ENCODE assay signal across 8 mouse cellular contexts in the genomic region with DNA sequence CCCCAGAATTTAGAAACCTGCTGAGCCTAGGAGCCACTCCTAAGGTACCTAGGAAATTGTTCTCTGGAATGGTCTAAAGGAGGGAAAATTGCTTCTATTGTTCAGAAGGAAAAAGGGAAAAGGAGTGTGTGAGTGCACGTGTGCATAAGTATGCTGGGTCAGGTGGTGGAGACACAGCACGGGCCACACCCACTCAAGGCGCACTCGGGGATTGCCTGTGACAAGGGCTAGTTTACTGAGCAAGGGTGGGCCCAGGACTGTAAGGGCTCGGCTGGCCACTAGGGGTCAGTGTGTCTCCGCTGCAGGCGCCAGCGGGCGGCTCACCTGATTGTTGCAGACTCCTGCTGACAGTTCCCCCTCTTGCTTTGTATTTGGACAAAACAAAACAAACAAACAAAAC. TPM values are rescaled to one million over a fixed set of nuclear protein-coding genes. Genes with fewer than 3 reads are reported as not detected.
DNase-seq lines count a peak whose midpoint lies in the region; ATAC-seq and TF ChIP-seq lines count a peak whose summit lies in the region.

No protein-coding gene starts in this region.

- H3K9ac ChIP-seq in lung, embryonic 14.5 days = no peak overlapping the region; the same call in 1 of the 2 replicates

- DNase-seq in MEL-GATA-1-ER (ENCODE audit: extremely low read depth, low read depth) = peak; percentile 82
- peak; percentile 84 for DNase-seq in cerebellum, adult 8-10 months
- peak; percentile 78 for DNase-seq in forelimb bud, embryonic 11.5 days (ENCODE audit: low read depth, low spot score)
- DNase-seq in layer of hippocampus, adult 8-10 months (ENCODE audit: low spot score in 2 of 2) = peak; percentile 47 to 80
- DNase-seq in lung, embryonic 14.5 days = peak; percentile 90
- peak; percentile 81 for DNase-seq in testis, postnatal 14 days (ENCODE audit: low spot score)

- TF ChIP-seq CTCF in lung, embryonic 14.5 days (IDR thresholded peaks at IDR 0.05; ENCODE audit: low read depth) = peak; percentile 99

- no peak overlapping the region for H3K27ac ChIP-seq in lung, embryonic 14.5 days (ENCODE audit: low read depth)

- peak overlapping the region; percentile 39 for H3K4me3 ChIP-seq in lung, embryonic 14.5 days (ENCODE audit: low read depth, low read length)

- no peaks in the 10 kb centered on the region for H3K4me1 ChIP-seq in lung, embryonic 14.5 days (ENCODE audit: insufficient read depth)

- H3K9me3 ChIP-seq in lung, embryonic 14.5 days (ENCODE audit: low read depth, low read length) = no peaks in the 10 kb centered on the region

- 2% methylated on average over 9 of the region's 9 CpGs for WGBS in lung, embryonic 14.5 days

- no peaks in the 10 kb centered on the region for H3K27me3 ChIP-seq in lung, embryonic 14.5 days (ENCODE audit: insufficient read depth, low read length)

- ATAC-seq in hematopoietic stem cell, adult 5-6 weeks (replicated peaks in 1 of 2; ENCODE audit: insufficient read depth in 1 of 2, low FRiP score in 2 of 2, low TSS enrichment in 1 of 2, low read depth in 1 of 2, poor library complexity in 2 of 2, severe bottlenecking in 2 of 2) = peak; percentile 96 to 97
- peak; percentile 93 for ATAC-seq in lung, embryonic 14.5 days (ENCODE audit: insufficient read depth)
- peak; percentile 94 for ATAC-seq in neutrophil, adult 5-6 weeks (ENCODE audit: extremely low read depth, insufficient number of reproducible peaks, low FRiP score, poor library complexity, severe bottlenecking)

- H3K36me3 ChIP-seq in lung, embryonic 14.5 days (ENCODE audit: insufficient read depth) = no peaks in the 10 kb centered on the region

- H3K4me2 ChIP-seq in lung, embryonic 14.5 days = peak overlapping the region; percentile 70

RNA-seq across cellular contexts. Expression of gene Gm525, which starts 26.8 kb away (rescaled TPM):
- total RNA-seq in hematopoietic stem cell, adult 5-6 weeks (2017) = not detected in 2 replicates
- total RNA-seq in layer of hippocampus, adult 8-10 months (2022) = not detected
- polyA plus RNA-seq in lung, embryonic 14.5 days (2014; fragmentation: Nextera tagmentation; extraction: Ambion mirVana) = 0.38 TPM in 1 of 2 replicates, not detected in the other
- total RNA-seq in neutrophil, adult 5-6 weeks (2017) = not detected in 2 replicates

RNA-seq across cellular contexts. Expression of gene Dgke, which starts 33.8 kb away (rescaled TPM):
- total RNA-seq in hematopoietic stem cell, adult 5-6 weeks (2017) = 9.5 and 10.2 TPM in 2 replicates
- 10 to 100 TPM; 45.9 to 51.3 (median 47.0) TPM for total RNA-seq in layer of hippocampus, adult 8-10 months (2022)
- 5.5 and 5.8 TPM in 2 replicates for polyA plus RNA-seq in lung, embryonic 14.5 days (2014; fragmentation: Nextera tagmentation; extraction: Ambion mirVana)
- 9.7 and 9.9 TPM in 2 replicates for total RNA-seq in neutrophil, adult 5-6 weeks (2017)
